Mouse (Mus musculus): ENCODE measurements around the gene Tmem141. TPM values are rescaled to one million over a fixed set of nuclear protein-coding genes. Genes with fewer than 3 reads are reported as not detected.

The Tmem141 gene
- total RNA-seq, 2 experiments from 2014 or later, result 21.7 to 23.1 TPM

DNA sequence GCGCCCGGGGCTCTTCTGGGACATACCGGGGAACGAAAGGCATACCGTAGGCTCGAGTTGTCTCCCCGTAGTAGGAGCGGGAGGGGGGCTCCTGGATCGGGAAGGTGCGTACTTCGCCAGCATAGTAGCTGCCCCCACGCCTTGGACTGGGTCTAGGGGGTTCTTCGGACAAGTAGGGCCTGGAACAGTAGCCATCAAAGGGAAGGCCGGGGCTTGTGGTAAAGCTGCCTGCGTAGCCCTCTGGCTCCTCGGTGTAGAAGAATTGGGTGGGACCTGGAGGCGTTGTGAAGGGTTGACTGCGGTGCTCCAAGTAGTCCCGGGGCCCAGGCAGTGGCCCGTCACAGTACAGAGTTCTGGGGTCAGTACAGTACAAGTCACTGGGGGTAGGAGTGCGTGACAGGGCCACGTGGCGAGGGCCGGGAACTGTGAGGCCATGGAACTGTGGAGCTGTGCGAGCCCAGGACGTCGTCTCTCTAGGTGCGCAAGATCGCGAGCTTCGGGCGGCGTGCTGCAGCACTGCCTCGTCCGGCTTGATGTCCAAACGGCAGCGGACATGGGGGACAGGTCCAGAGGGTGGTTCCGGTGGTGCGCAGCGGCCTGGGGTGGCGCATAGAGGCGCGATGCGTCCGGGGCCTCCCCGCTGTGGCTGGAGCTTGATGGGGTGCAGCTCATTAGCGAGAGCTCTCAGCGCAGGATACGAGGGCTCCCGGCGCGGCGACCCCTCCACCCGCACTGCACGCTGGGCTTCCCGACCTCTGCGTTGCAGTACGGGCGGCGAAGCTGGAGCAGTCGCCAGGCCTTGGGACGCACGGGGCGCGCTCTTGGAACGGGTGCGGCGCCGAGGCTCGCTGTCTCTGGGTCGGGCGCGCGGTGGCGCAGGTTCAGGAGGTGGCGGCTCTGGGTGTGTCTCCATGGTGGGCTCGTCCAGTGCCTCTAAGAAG, 42.7 kb downstream of the Tmem141 start:
- no peak for DNase-seq (ENCODE audit: low spot score in 2 of 2)

DNA sequence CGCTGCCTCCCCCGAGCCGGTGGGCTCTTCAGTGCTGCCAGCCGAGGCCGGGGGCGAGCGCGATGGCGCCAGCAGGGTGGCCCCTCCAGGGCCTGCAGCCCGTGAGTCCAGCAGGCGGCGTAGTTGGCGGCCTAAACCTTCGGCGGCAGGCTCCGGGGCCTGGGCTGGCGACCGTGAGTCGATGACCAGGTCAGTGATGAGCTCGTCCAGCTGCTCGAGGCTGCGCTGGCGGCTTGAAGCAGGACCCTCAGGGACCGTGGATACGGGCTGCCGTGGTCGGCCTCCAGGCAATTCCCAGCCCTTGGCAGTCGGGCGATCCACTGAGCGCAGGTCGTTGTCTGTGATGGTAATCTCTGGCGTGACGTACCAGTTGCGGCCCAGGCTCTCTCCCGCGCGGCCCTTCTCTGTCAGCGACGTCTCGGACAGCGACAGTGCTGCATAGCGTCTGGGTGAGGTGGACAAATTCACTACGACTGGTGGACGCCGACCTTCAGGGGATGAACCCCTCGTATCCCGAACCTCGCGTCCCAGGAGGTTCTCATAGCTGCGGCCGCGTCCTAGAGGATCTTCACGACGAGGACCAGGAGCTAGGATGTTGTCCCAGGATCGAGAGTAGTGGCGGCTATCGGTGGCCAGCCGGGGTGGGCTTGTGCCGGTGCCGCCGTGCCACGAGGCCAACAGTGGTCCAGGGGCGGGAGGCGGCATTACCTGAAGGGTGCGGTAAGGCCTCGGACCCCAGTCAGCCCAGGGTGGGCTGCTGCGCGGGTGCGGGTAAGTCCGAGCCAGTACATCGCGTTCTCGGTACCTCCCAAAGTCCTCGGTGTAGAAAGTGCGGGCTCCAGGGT, 43.6 kb downstream of the Tmem141 start:
- no peak for DNase-seq (ENCODE audit: low spot score in 2 of 2)

DNA sequence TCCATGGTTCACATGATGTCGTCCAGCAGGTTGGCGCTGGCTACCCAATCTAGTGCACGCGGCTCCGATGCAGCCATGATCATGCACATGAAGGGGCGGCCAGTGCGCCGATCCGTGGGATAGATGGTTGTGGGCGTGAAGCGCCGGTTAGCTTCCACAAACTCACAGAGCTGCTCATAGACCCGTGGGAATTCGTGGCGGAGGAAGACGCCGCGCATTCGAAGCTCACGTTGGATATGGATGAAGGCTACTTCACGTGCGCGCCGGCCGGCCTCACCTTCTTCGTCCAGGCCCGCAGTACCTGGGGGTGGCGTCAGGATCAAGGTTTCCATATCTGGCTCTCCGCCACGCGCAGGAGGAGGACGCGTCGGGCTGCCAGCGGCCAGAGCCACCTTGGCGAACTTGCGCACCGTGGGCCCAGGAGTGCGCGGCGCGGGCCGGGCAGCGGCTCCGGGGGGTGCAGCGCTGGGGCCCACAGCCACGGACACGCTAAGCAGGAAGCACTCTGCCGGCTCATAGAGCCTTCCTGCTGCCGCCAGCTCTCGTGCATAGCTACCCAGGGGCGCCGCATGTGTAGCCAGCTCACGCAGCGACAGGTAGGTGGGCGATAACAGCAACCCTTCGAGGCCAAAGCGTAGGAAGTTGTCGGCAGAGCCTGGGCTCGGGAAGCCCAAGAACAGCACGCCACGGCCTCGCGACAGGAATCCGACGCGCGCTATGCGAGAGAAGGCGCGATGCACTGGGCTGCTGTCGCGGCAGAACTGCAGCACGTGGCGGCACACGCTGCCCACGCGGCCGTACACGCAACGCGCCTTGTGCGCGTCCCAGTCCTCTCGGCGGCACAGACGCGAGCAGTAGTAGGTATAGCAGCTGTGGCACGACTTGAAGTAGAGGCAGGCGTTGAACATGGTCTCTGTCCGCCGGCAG, 44.6 kb downstream of the Tmem141 start:
- DNase-seq (ENCODE audit: low spot score in 2 of 2), result peak in 1 of 2 experiments; percentile 49

DNA sequence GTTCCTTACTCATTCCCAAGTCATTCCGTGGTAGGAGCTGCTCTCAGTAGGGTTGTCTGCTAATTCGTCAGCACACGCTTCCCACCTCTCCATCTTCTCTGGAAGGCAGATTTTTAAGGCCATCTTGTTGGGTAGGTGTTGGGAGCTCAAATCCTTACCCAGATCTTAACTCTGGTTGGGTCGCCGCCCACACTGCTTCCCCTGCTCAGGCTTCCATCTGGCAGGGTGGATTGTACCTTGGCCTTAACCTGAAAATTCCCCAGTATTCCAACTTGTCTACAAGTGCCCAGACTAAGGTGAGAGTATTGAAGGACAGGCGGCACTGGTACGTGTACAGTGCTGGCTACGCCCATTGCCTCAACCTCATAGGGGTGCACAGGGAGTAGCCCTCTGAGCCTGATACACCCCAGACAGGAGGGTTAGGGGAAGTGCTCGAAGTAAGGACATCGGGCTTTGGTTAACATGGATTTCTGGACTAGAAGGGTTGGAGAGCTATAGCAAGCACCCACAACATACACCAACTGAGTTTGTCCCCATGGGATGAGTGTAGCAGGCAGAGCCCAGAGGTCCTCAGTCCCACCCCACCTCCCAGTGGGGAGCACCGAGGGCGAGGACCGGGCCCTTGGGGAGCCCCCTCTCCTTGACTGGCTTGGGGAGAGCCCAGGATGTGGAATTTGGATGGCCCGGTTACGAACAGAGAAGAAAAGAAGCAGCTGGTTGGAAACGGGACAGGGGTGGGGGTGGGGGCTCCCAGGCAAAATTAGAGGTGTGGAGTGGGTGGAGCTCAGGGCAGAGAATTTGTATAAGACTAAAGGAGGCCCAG, 45.6 kb downstream of the Tmem141 start:
- peak in 1 of 2 experiments; percentile 56 for DNase-seq (ENCODE audit: low spot score in 2 of 2)

DNA sequence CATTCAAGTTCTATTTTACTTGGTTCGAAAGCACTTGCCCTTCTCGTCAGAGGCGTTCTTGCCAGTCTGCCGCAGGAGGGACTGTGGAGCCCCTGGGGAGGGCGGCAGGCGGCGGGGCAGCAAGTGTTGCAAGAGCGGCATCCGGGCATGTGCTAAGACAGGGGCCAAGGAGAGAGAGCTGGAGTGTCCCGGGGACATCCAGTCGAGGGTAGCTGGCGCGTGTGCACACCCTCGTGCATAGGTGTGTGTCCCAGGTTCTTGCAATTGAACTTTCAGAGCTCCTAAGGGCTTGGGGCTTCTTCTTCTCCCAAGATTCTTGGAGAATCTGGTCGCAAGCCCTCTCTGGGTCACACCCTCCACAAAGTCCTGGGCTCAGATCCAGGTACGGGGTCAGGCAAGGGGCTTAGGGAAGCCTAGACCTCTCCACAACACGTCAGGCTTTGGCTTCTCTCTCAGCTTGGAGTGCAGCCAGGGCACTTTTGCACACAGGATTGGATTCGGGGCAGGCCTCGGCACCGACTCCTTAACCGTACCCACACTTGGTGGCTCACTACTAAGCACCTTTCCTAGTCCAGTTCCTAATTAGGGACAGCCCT, 46.3 kb downstream of the Tmem141 start:
- DNase-seq (ENCODE audit: low spot score in 2 of 2), result peak in 1 of 2 experiments; percentile 47

DNA sequence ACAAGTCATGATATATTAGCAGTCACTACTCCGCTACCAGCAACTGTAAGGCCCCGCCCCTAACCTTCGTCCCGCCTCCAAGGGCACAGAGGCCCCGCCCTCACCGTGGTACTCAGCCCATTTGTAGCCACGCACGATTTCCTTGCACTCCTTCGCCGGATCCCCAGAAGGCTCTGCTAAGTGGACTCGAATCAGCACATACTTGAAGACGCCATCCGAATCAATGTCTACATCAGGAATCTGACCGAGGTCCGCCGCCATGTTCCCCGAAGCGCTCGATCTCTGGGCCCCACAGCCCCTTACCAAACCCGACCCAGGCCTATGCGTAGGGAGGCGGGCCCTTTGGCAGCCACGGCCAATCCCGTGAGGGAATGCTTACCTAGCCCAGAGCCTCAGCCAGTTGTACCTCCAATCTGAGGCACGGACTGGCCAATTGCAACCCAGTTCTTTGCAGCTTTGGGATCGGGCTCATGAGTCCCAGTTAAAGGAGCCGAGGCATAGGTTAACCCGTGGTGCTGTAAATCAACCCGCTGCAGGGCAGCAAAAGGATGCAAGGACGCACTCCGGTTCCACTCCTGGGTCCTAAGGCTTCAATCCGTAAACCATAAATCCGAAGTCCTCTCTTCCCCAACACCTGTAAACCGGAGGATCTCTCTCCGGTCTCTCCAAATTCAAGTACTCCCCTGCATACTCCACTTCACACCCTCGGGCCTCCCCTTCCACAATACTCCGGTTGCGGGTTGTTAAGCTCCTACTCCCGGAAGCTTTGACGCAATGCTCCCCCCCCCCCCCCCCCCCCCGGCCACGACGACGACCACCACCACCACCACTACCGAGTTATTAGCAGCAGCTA, 47.0 kb downstream of the Tmem141 start, which contains the start of the genes Mamdc4 and Phpt1:
Gene Mamdc4 (minus strand): TSS at position 267 of the 853 bp plus-strand sequence.
Gene Phpt1 (minus strand): TSS at position 646 of the 853 bp plus-strand sequence.
- peak; percentile 91 to 95 for DNase-seq (ENCODE audit: low spot score in 2 of 2)

DNA sequence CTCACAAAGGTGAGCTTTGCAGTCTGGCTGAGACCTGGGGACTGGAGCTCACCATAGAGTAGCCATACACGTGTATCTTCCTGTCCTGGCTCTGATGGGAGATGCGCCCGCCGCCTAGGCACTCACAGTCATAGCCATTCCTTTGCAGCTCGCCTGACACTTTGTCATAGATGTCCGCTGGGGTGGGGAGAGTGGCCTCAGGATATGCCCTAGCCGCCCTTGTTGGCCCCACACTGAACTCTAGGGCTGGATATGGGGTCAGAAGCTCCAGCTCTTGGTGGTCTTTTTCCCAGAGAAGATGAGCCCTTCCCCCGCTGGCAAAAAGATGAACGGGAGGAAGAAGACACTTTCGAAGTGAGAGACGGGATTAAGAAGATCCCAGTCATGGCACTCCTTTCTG, 47.7 kb downstream of the Tmem141 start:
- DNase-seq (ENCODE audit: low spot score in 2 of 2), result no peak

DNA sequence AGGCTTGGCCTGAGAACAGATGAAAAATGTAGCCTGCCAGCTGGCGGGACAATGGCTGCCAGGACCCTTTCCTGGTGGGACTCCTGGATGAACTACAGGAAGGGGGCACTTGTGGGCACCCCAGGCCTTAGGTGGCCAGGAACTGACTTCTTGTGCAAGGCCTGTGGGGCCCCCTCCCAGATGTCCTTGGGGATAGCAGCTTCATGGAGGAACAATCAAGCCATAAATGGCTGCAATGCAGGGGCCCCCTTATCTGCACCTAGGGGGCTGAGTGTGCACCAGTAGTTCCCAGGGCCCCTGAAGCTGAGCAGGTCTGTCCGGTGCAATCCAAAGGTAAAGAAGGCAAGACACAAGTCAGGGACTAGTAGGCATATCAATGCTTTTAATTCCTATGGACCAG, 48.7 kb downstream of the Tmem141 start:
- no peak for DNase-seq (ENCODE audit: low spot score in 2 of 2)

DNA sequence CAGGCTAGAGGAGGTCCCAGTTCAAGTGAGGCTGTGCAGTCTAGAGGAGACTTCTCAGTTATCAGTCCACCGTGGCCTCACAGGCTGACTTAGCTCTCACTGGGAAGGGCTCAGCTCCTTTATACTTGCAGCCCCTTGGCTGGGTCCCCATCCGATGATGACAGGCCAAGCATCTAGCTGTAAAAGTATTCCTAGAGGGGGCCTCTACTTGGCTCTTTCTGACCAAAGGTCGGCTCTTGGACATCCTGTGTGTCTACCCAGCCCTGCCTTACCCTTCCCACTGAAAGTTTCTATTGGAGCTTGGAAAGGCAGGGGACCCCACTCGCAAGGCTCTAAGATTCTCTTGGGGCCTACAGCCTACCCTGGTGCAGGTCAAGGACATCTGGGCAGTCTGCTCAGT, 50.6 kb downstream of the Tmem141 start:
- no peak for DNase-seq (ENCODE audit: low spot score in 2 of 2)

Other genes with a start within 250 kb of the Tmem141 start
- gene Sapcd2, start 249.7 kb downstream of the Tmem141 start, total RNA-seq (2021), result 1 to 10 TPM; 1.4 to 1.8 TPM
- 10 to 100 TPM; 13.6 to 13.8 TPM for gene Entpd2, start 226.1 kb downstream of the Tmem141 start, total RNA-seq (2021)
- gene Npdc1, start 222.7 kb downstream of the Tmem141 start, total RNA-seq (2021), result 100 to 1,000 TPM; 328 to 341 TPM
- gene Fut7, start 198.7 kb downstream of the Tmem141 start, total RNA-seq (2021), result under 1 TPM; 0.21 to 0.56 TPM
- gene Abca2, start 193.3 kb downstream of the Tmem141 start, total RNA-seq (2021), result 100 to 1,000 TPM; 155 to 165 TPM
- 1 to 10 TPM in 1 of 2 experiments, not detected in 1; 1.5 TPM for gene Clic3, start 165.2 kb downstream of the Tmem141 start, total RNA-seq (2021)
- 10 to 100 TPM; 64.5 to 69.1 TPM for gene Paxx, start 160.9 kb downstream of the Tmem141 start, total RNA-seq (2021)
- 1,000 to 10,000 TPM; 2,769 to 3,095 TPM for gene Ptgds, start 152.0 kb downstream of the Tmem141 start, total RNA-seq (2021)
- not detected for gene Lcn12, start 128.1 kb downstream of the Tmem141 start, total RNA-seq (2021)
- gene Fbxw5, start 121.3 kb downstream of the Tmem141 start, total RNA-seq (2021), result 100 to 1,000 TPM; 105 to 114 TPM
- gene C8g, start 120.3 kb downstream of the Tmem141 start, total RNA-seq (2021), result under 1 TPM; 0.52 to 0.74 TPM
- gene Traf2, start 75.1 kb downstream of the Tmem141 start, total RNA-seq (2021), result 10 to 100 TPM; 11.6 to 11.9 TPM
- gene Edf1, start 64.2 kb downstream of the Tmem141 start, total RNA-seq (2021), result 100 to 1,000 TPM; 199 to 203 TPM
- gene Mamdc4, start 47.2 kb downstream of the Tmem141 start, total RNA-seq (2021), result 1 to 10 TPM; 1.1 to 1.3 TPM
- gene Phpt1, start 46.8 kb downstream of the Tmem141 start, total RNA-seq (2021), result 10 to 100 TPM; 60.3 to 63.0 TPM
- gene Ajm1, start 40.2 kb downstream of the Tmem141 start, total RNA-seq (2021), result 10 to 100 TPM; 85.6 to 86.3 TPM
- 100 to 1,000 TPM; 146 to 150 TPM for gene Rabl6, start 13.5 kb downstream of the Tmem141 start, total RNA-seq (2021)
- not detected for gene Ccdc183, start 4.3 kb downstream of the Tmem141 start, total RNA-seq (2021)
- gene Fcna, start 6.0 kb upstream of the Tmem141 start, total RNA-seq (2021), result under 1 TPM; 0.66 to 0.79 TPM
- gene Lcn8, start 31.1 kb upstream of the Tmem141 start, total RNA-seq (2021), result not detected
- gene Lcn5, start 35.9 kb upstream of the Tmem141 start, total RNA-seq (2021), result not detected
- not detected for gene Lcn6, start 54.8 kb upstream of the Tmem141 start, total RNA-seq (2021)
- gene Lcn10, start 60.7 kb upstream of the Tmem141 start, total RNA-seq (2021), result not detected
- gene Obp2a, start 78.0 kb upstream of the Tmem141 start, total RNA-seq (2021), result not detected
- 10 to 100 TPM; 89.7 to 94.0 TPM for gene Bmyc, start 84.7 kb upstream of the Tmem141 start, total RNA-seq (2021)
- gene Obp2b, start 115.0 kb upstream of the Tmem141 start, total RNA-seq (2021), result not detected
- gene Lcn3, start 143.6 kb upstream of the Tmem141 start, total RNA-seq (2021), result not detected
- not detected for gene Lcn11, start 155.0 kb upstream of the Tmem141 start, total RNA-seq (2021)
- not detected for gene Gm13539, start 160.3 kb upstream of the Tmem141 start, total RNA-seq (2021)
- not detected for gene Glt6d1, start 193.8 kb upstream of the Tmem141 start, total RNA-seq (2021)
- not detected for gene Lcn9, start 201.1 kb upstream of the Tmem141 start, total RNA-seq (2021)
- not detected for gene Sohlh1, start 225.2 kb upstream of the Tmem141 start, total RNA-seq (2021)
- gene Kcnt1, start 241.7 kb upstream of the Tmem141 start, total RNA-seq (2021), result 100 to 1,000 TPM; 118 to 130 TPM